Mouse (Mus musculus) hindbrain, embryonic 13.5 days (tissue): Measurements from ENCODE around the gene Maob. TPM values are rescaled to one million over a fixed set of nuclear protein-coding genes. Genes with fewer than 3 reads are reported as not detected.

Experiments used
- ATAC-seq: fragments of 200-750 bp; cut with Nextera tagmentation; 2 replicates; pipeline ENCODE4 v1.8.0; 2017; ENCODE audit warnings: moderate TSS enrichment; ENCODE audit not compliant: low FRiP score
- H3K27ac ChIP-seq: fragments of 300-500 bp; sonication (generic); 2 replicates; pipeline ENCODE4 v1.5.1; 2015; ENCODE audit warnings: inconsistent platforms, mild to moderate bottlenecking, moderate library complexity
- H3K27me3 ChIP-seq: fragments of 300-500 bp; sonication (generic); 2 replicates; pipeline ENCODE4 v1.6.1; 2015; ENCODE audit warnings: mild to moderate bottlenecking, inconsistent platforms
- H3K36me3 ChIP-seq: fragments of 300-500 bp; sonication (generic); 2 replicates; pipeline ENCODE4 v1.6.1; 2015; ENCODE audit warnings: mild to moderate bottlenecking, inconsistent platforms
- H3K4me1 ChIP-seq: fragments of 300-500 bp; sonication (generic); replicated peaks from 2 replicates; pipeline ENCODE4 v1.6.1; 2015; ENCODE audit warnings: inconsistent platforms
- H3K4me2 ChIP-seq: fragments of 300-500 bp; sonication (generic); 2 replicates; pipeline ENCODE4 v1.6.1; 2015; ENCODE audit warnings: inconsistent platforms, mild to moderate bottlenecking, moderate library complexity
- H3K4me3 ChIP-seq: fragments of 300-500 bp; sonication (generic); 2 replicates; pipeline ENCODE4 v1.5.1; 2015; ENCODE audit warnings: mild to moderate bottlenecking, inconsistent platforms
- H3K9ac ChIP-seq: fragments of 300-500 bp; sonication (generic); 2 replicates; pipeline ENCODE4 v1.6.1; 2015; ENCODE audit warnings: mild to moderate bottlenecking, inconsistent platforms
- H3K9me3 ChIP-seq: fragments of 300-500 bp; sonication (generic); 2 replicates; pipeline ENCODE4 v1.6.1; 2016; ENCODE audit warnings: inconsistent platforms
- WGBS: fragments of 180-500 bp; shearing (Covaris S2); methylation state at CpG from one replicate; pipeline ENCODE4 v1.1.7; 2015; 5-methylcytosine and 5-hydroxymethylcytosine counted together
- polyA plus RNA-seq: library from polyadenylated mRNA; unstranded; fragments of >200 nt; fragmentation: Nextera tagmentation; extraction: Ambion mirVana; gene quantifications from 2 replicates; pipeline ENCODE4 v1.2.1, GENCODE M21; 2015

Gene Maob
- polyA plus RNA-seq, 1 experiment from 2014 or later = 3.0 TPM

DNA sequence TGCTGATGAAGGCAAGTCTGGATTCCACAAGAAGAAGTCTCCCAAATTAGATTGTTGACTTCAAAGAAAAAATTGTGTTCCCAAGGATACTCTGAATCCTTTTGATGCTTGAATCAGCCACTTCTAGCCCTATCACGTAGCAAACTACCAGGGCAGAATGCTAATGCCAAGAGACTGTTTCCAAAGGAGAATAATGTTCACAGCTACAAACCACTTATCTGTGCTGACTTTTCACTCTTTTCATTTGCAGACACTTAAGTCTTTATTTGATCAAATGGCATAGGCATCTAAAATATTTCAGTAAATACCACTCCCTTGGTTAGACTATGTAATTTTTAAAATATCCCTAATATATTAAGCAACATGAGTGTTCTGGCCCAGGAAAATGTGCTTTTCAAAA lies 68.2 kb downstream of the Maob start:
- ATAC-seq = no peak
- Histone ChIP-seq H3K4me2 (no peak overlapping the region), H3K9me3 (no peaks in the 10 kb centered on the region), H3K27me3 (no peaks in the 10 kb centered on the region), H3K27ac (no peak overlapping the region), H3K4me1 (no peaks in the 10 kb centered on the region), H3K4me3 (no peak overlapping the region), H3K9ac (no peak overlapping the region), H3K36me3 (no peaks in the 10 kb centered on the region)
- 70% methylated on average over 1 of the region's 1 CpGs for WGBS

DNA sequence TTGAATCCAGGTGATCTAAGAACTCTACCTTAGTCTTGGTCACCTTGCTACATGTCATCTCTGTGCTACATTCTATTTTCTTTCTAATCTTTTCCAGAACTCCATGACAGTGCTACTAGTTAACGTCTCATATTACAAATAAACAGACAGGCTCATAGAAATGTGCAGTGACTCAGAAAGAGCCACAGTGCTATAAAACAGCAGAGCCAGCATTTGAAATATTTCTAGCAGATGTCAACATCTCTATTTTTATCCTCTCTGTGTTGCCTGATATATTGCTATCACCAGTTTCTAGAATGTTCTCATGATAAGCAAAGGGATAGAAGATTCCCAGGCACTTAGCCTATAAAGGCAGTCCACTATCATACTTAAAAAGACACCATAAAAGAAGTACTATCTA lies 103.1 kb downstream of the Maob start:
- ATAC-seq = no peak
- Histone ChIP-seq H3K9ac (no peak overlapping the region), H3K27ac (no peak overlapping the region), H3K4me1 (no peaks in the 10 kb centered on the region), H3K4me3 (no peak overlapping the region), H3K36me3 (no peaks in the 10 kb centered on the region), H3K4me2 (no peak overlapping the region), H3K27me3 (no peaks in the 10 kb centered on the region), H3K9me3 (no peaks in the 10 kb centered on the region)
- WGBS = 97% methylated on average over 1 of the region's 1 CpGs

DNA sequence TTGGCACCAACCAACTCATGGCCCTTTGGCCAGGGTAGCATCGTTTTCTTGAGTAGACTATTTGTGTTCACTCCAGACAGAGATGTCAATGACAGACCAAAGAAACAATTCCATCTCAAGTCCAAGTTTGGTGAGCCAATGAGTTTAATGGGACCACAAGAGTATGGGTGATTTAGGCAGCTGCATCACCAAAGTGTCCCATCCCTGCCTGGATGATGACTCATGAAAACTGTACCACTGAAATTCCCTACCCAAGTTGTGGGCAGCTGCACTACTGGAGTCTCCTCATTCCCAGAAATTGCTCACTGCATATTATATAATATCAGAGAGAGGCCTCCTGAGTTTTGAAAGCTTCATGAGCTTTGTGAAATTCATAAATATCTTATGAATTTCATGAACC lies 111.1 kb downstream of the Maob start:
- H3K9me3 ChIP-seq = no peaks in the 10 kb centered on the region
- ATAC-seq = no peak
- no peak overlapping the region for H3K27ac ChIP-seq
- no peaks in the 10 kb centered on the region for H3K36me3 ChIP-seq
- no peak overlapping the region for H3K9ac ChIP-seq
- 93% methylated on average over 1 of the region's 1 CpGs for WGBS
- no peak overlapping the region for H3K4me3 ChIP-seq
- H3K4me2 ChIP-seq = no peak overlapping the region
- H3K4me1 ChIP-seq = no peaks in the 10 kb centered on the region
- H3K27me3 ChIP-seq = no peaks in the 10 kb centered on the region

Other genes with a start within 250 kb of the Maob start
- 17.9 and 18.0 TPM in 2 replicates for gene Maoa, start 197.7 kb downstream of the Maob start, polyA plus RNA-seq
- 7.4 and 7.6 TPM in 2 replicates for gene Ndp, start 94.4 kb upstream of the Maob start, polyA plus RNA-seq